Mouse (Mus musculus) liver, adult 2 months (tissue): ENCODE results near the gene Iqgap3. TPM values are rescaled to one million over a fixed set of nuclear protein-coding genes. Genes with fewer than 3 reads are reported as not detected.

ENCODE experiments used
- DNase-seq: peaks from one replicate; pipeline ENCODE4 v3.0.0-alpha.2; 2011; ENCODE audit warnings: low read depth, low spot score; ENCODE audit errors: extremely low read depth
- H3K27ac ChIP-seq: fragments of 200-500 bp; replicated peaks from 2 replicates; pipeline ENCODE4 v1.5.1; 2012; ENCODE audit warnings: low read depth, mild to moderate bottlenecking, control low read depth, inconsistent platforms, low read length; ENCODE audit not compliant: insufficient read depth
- H3K27me3 ChIP-seq: fragments of 200-500 bp; 2 replicates; pipeline ENCODE4 v1.6.1; 2012; ENCODE audit warnings: mild to moderate bottlenecking, moderate library complexity, low read length, inconsistent platforms; ENCODE audit not compliant: control insufficient read depth, insufficient read depth
- H3K36me3 ChIP-seq: fragments of 200-500 bp; 2 replicates; pipeline ENCODE4 v1.6.1; 2012; ENCODE audit warnings: low read length, inconsistent platforms; ENCODE audit not compliant: control insufficient read depth, insufficient read depth
- H3K4me1 ChIP-seq: fragments of 200-500 bp; 2 replicates; pipeline ENCODE4 v1.6.1; 2011; ENCODE audit warnings: low read length; ENCODE audit not compliant: control insufficient read depth, insufficient read depth
- H3K4me3 ChIP-seq: fragments of 200-500 bp; 2 replicates; pipeline ENCODE4 v1.5.1; 2011; ENCODE audit warnings: low read depth, mild to moderate bottlenecking, control low read depth, low read length, moderate library complexity; ENCODE audit not compliant: insufficient read depth
- H3K79me2 ChIP-seq: fragments of 200-500 bp; 2 replicates; pipeline ENCODE4 v1.6.1; 2012; ENCODE audit warnings: inconsistent platforms, mild to moderate bottlenecking, low read length, moderate library complexity; ENCODE audit not compliant: control insufficient read depth, insufficient read depth
- H3K9ac ChIP-seq: fragments of 200-500 bp; 2 replicates; pipeline ENCODE4 v1.6.1; 2012; ENCODE audit warnings: low read depth, mild to moderate bottlenecking, control low read depth, inconsistent platforms, low read length
- CTCF ChIP-seq: fragments of 200-500 bp; IDR thresholded peaks from 2 replicates; pipeline ENCODE4 v1.5.1; 2011; ENCODE audit warnings: low read depth, low read length, control low read depth
- POLR2A ChIP-seq: fragments of 200-500 bp; IDR thresholded peaks from 2 replicates; pipeline ENCODE4 v1.6.1; 2011; ENCODE audit warnings: low read length, control low read depth; ENCODE audit not compliant: insufficient read depth; ENCODE audit errors: extremely low read depth
- WGBS: fragments of 180-500 bp; shearing (Covaris S2); methylation state at CpG from one replicate; pipeline ENCODE4 v1.1.7; 2018; 5-methylcytosine and 5-hydroxymethylcytosine counted together
- polyA plus RNA-seq: library from polyadenylated mRNA; depleted of rRNA; stranded (reverse); fragments of >200 nt; gene quantifications from 2 replicates; pipeline ENCODE4 v1.2.3, GENCODE M21; 2012
- total RNA-seq: library from RNA; depleted of rRNA; stranded (reverse); fragments of >200 nt; gene quantifications from 2 replicates; pipeline ENCODE4 v1.2.3, GENCODE M21; 2014

The Iqgap3 gene
- total and polyA plus RNA-seq, 2 experiments = 0.16 to 0.18 TPM

DNA sequence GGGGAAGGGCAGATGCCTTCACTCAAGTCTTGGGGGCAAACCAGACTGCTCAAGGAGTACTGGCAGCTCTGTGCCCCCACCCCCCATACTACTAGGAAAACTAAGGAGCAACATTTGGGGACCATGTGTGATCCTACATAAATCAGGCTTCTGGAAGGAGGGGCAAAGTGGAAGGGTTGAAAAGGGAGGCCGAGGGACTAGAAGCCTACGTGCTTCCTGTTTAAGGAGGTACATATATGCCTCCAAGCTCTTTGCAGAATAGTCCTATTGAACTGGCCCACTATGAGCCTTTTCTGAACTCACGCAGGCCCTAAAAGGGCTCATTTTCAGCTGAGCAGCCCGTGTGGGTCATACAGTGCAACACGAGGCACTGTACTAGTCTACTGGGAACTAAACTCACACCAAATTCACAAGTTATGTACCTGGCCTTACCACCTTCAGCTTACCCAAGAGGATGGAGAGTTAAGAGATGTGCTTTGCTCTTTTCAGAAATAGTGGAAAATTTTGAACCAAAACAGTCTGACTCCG lies 59.2 kb downstream of the Iqgap3 start:
- no peaks in the 10 kb centered on the region for H3K36me3 ChIP-seq
- peak overlapping the region; percentile 93 for H3K27ac ChIP-seq
- H3K4me3 ChIP-seq = no peak overlapping the region
- H3K79me2 ChIP-seq = peaks cover 34% of the 10 kb centered on the region
- H3K4me1 ChIP-seq = peaks cover 40% of the 10 kb centered on the region
- no peak for TF ChIP-seq POLR2A
- TF ChIP-seq CTCF = no peak
- H3K9ac ChIP-seq = no peak overlapping the region
- no peaks in the 10 kb centered on the region for H3K27me3 ChIP-seq
- DNase-seq = no peak
- WGBS = 63% methylated on average over 6 of the region's 6 CpGs

DNA sequence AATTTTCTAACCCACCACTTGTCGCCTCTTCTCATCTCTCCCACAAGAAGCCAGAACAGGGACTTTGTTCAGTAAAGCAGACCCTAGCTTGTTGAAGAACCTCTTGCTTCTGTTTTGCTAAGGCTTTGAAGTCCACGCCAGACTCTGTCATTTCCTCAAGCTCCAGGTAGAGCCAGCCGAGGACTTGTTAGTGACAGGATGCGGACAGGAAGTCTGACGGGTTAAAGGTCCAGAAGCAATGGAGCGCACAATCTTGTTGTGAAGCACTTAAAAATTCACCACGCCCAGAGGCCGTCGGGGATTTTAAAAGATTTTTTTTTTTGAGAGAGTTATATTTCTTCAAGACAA lies 59.6 kb downstream of the Iqgap3 start:
- TF ChIP-seq POLR2A (no peak), CTCF (no peak)
- peak overlapping the region; percentile 93 for H3K27ac ChIP-seq
- WGBS = 11% methylated on average over 9 of the region's 9 CpGs
- no peaks in the 10 kb centered on the region for H3K27me3 ChIP-seq
- no peaks in the 10 kb centered on the region for H3K36me3 ChIP-seq
- H3K9ac ChIP-seq = peak overlapping the region; percentile 66; the same call in 1 of the 2 replicates
- peaks cover 41% of the 10 kb centered on the region for H3K4me1 ChIP-seq
- no peak overlapping the region for H3K4me3 ChIP-seq
- DNase-seq = peak; percentile 69
- peaks cover 38% of the 10 kb centered on the region for H3K79me2 ChIP-seq

DNA sequence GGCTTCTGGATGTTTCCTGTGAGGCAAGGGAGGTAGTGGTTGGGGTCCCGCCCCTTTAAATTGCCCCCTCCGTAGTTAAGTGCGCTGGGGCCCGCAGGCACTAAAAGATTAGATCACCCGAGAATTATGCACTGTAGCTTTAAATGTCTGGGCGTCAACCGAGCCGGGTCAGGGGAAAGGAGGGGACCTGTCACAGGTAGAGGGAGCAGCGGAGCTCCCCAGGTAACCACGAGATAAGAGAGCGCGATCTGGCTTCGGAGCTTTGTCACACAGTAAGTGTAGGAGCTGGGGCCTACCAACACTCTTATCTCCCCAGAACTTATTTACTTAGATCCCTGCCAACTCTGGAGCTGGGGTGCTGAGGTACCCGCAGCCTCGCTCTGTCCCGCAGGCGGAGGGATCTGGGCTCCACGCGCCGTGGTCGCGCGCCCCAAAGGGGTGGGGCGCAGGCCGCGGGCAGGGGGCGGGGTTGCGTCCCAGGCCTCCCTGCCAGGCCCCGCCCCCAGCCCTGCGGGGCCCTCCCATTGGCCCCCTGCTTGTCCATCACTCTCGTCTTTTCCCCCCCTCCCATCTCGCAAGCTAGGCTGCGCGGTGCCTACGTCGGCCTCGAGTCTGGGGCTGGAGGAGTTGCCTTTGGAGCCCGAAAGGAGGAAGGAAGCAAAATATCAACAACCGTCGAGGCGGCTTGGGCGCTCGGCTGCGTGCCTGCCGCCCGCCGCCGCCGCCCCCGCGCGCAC lies 60.2 kb downstream of the Iqgap3 start, which contains the start of gene Mef2d:
Mef2d (plus strand) TSS at position 586 of the 737 bp plus-strand sequence.
- peaks cover 43% of the 10 kb centered on the region for H3K4me1 ChIP-seq
- peaks cover 44% of the 10 kb centered on the region for H3K79me2 ChIP-seq
- no peaks in the 10 kb centered on the region for H3K36me3 ChIP-seq
- H3K4me3 ChIP-seq = peak within 1 kb of the TSS; percentile 58
- DNase-seq = peak; percentile 94
- peak; percentile 89 for TF ChIP-seq POLR2A
- peak; percentile 45 for TF ChIP-seq CTCF
- peak within 1 kb of the TSS; percentile 98 for H3K9ac ChIP-seq
- peak within 1 kb of the TSS; percentile 94 for H3K27ac ChIP-seq
- H3K27me3 ChIP-seq = no peaks in the 10 kb centered on the region
- 1% methylated on average over 51 of the region's 52 CpGs for WGBS

DNA sequence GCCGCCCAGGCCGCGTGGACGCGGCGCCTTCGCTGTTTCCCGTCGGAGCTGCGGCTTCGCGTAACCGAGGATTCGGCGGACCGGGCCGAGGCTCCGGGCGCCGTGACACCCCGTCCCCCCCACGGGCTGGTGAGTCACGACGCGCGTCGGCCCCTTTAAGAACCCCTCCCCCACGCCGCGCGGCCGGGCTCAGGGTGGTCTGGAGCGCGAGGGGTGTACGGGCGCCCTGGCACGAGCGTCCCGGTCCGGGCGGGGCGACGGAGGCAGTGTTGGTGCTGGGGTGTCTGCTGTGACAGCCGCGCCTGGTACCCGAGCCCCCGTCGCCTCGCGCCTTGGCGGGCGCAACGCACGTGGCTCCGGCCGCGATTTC lies 60.8 kb downstream of the Iqgap3 start:
- DNase-seq = no peak
- peak overlapping the region; percentile 98 for H3K9ac ChIP-seq
- H3K27me3 ChIP-seq = no peaks in the 10 kb centered on the region
- H3K4me3 ChIP-seq = peak overlapping the region; percentile 57
- H3K4me1 ChIP-seq = peaks cover 41% of the 10 kb centered on the region
- H3K36me3 ChIP-seq = no peaks in the 10 kb centered on the region
- peaks cover 49% of the 10 kb centered on the region for H3K79me2 ChIP-seq
- peak overlapping the region; percentile 94 for H3K27ac ChIP-seq
- no peak for TF ChIP-seq CTCF
- no peak for TF ChIP-seq POLR2A
- WGBS = under 1% methylated on average over 55 of the region's 57 CpGs

DNA sequence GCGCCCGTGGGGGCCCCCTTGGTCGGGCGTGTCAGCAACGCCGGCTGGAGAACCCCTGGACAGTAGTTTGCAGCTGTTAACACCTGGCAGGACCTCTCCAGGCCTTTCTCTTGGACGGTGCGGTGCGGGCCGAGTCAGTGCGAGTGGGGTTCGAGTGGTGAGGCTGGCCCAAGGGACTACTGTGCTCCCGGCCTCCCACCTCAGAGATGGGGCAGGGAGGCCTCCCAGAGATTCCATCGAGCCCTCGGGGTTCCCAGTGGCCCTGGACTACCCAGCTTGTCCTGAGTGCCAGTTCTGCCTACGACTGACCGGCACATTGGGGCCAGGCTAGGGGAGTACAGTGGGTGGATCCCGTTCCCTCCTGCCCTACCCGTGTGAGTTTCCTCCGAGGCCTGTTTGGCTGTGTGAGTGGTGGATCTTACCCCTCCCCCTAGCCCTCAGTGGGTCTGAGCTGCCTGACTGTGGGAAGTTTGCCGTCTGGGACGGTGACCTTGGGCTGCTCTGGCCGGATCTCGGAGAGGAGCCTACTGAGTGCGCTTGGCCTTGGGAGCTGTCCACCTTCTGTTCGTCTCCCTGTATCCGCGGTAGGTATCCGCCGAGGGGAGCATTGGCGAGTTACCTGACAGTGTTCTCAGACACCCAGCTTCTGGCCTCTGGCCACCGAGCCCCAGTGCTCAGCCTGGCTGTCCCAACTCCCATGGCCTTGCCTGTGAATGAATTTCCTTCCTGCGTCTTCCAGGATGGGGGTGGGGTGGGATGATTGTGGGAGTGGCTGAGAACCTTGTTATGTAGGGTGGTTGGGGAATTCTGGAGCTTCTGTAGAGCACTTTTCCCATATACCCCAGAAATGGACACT lies 61.4 kb downstream of the Iqgap3 start:
- Histone ChIP-seq H3K9ac (peak overlapping the region; percentile 98), H3K4me1 (peaks cover 45% of the 10 kb centered on the region), H3K36me3 (no peaks in the 10 kb centered on the region), H3K27me3 (no peaks in the 10 kb centered on the region), H3K27ac (peak overlapping the region; percentile 94), H3K4me3 (peak overlapping the region; percentile 57), H3K79me2 (peaks cover 55% of the 10 kb centered on the region)
- TF ChIP-seq CTCF (no peak), POLR2A (0 out of 2 replicates have a peak, but pooled peaks have one; percentile 15)
- WGBS = 0% methylated on average over 33 of the region's 33 CpGs
- peak; percentile 74 for DNase-seq
